Mouse (Mus musculus) frontal cortex, adult (tissue): Measurements from ENCODE around the gene Prkn.
A peak's percentile ranks its signal among the peaks of the same experiment; 100 is the strongest.

Experiments
- ATAC-seq: cut with Nextera tagmentation; 2 replicates; pipeline ENCODE4 v1.9.2; 2017; ENCODE audit warnings: mild to moderate bottlenecking, moderate library complexity, mixed read lengths; ENCODE audit not compliant: low TSS enrichment

Gene Prkn

GRCm38 (mm10) chr17:11270179-11270578 is 430.0 kb downstream of the Prkn start:
- ATAC-seq: peak; percentile 88

DNA sequence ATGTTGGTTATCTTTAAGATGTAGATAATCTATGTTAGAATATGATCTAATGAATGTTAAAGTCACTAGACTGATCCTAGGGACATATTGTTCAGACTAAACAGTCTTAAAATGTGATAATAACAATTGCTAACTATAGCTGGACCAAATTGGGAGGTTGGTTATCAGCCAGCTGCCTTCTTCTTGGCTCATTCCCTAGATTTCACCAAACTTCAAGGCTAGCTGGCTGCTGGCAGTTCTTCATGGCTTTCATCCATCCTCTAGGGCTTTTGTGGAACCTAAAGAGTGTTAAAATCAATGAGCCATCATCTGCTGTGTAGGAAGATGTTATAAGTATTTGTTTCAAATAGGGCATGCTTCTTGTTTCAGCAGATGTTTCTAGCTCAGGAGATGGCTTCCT is 431.7 kb downstream of the Prkn start:
- 0 out of 2 replicates have a peak, but pooled peaks have one; percentile 8 for ATAC-seq

DNA sequence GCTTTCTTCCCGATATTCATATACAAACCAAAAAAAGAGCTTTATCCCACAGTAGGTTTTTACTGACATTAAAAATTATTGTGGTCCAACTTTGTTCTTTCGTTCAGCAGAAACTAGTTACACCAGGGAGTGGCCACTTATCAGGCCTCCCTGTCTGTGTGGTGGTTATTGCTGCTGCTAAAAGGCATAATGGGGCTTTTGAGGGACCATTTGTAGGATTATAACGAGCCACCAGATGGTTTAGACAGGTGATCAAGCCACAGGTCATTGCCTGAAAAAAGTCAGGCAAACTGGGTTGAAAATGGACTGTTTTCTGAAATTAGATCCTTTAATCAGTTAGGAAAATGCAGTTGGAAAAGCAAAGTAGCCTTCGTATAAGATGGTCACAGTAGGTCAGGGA is 444.1 kb downstream of the Prkn start:
- no peak for ATAC-seq

GRCm38 (mm10) chr17:11290183-11290582 is 450.0 kb downstream of the Prkn start:
- no peak for ATAC-seq

DNA sequence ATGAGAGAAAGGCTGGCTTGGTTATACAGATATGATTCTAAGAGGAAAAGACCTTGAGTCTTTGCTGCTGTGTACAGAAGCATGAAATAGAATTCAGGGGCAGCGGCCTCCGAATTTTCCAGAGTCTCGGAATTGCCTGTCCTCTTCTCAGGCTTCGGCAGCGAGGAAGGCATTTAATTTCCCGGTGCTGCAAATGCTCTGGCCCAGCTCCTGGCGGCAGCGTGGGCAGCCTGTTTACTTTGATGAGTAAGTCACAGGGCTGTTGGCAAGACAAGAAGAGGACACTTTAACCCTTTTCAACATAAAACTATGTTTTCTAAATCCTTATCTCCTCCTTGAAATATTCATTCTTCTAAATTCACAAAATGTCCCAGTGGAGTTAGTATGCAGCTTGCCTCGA is 462.9 kb downstream of the Prkn start:
- ATAC-seq: peak; percentile 86

GRCm38 (mm10) chr17:11309843-11310242 is 469.7 kb downstream of the Prkn start:
- ATAC-seq: no peak

GRCm38 (mm10) chr17:11314163-11314562 is 474.0 kb downstream of the Prkn start:
- ATAC-seq: no peak

- no peak for ATAC-seq
These were observed 475.5 kb downstream of the Prkn start for GRCm38 (mm10) chr17:11315675-11316074.

DNA sequence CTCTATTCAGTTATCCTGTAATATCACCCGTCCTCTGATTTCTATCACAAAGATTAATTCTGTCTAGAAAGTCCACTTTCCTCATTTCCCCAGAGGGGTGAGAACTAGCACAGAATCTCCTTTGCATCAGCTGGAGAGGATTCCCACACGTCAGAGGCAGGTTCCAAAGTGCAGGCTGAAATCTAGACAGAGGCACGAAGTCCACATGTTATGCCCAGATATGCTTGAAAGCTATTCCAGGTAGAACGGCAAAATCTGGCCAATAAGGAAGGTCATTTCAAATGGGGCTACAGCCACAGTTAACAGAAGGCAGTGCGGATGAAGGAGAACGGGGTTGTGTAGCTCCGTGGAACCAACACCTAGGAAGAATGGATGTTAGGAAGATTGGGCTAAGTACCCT is 478.8 kb downstream of the Prkn start:
- no peak for ATAC-seq

GRCm38 (mm10) chr17:11319666-11320360 is 479.6 kb downstream of the Prkn start:
- no peak for ATAC-seq

- ATAC-seq: no peak; the same call in 1 of the 2 replicates
These were observed 491.9 kb downstream of the Prkn start for GRCm38 (mm10) chr17:11332081-11332480.

DNA sequence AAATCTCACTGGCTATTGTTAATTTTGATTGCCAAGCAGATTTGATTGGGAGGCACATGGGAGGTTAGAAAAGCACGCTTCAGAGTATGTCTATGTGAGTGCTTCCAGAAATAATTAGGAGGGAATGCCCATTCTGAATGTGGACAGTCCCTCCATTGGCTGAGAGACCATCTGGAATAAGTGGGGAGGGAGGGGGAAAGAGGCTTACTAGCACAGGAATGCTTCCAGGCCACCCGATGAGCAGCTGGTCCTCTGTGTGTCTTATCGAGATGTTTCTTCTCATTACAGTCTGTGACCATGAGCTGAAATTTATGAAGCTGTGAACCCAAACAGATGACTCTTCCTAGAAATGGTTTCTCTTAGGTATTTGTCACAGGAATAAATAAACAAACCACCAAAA is 493.6 kb downstream of the Prkn start:
- no peak for ATAC-seq

DNA sequence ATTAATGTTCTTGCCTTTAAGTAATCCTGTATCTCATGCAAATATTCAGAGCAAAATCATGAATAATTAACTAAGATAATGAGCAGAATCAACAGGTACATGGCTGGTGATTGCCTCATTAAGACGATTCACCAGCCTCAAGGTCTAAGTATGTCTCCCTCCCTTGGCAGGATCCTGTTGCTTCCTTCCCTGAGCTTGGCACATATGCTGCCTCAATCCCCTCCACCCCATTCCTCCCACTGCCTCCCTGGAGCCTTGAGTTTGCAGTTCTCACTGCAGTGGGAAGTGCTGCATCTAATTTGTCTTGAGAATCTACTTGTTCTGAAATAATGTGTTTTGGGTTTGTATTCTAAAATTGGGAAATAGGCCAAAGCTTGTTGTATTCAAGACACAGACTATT is 496.0 kb downstream of the Prkn start:
- ATAC-seq: peak; percentile 82

DNA sequence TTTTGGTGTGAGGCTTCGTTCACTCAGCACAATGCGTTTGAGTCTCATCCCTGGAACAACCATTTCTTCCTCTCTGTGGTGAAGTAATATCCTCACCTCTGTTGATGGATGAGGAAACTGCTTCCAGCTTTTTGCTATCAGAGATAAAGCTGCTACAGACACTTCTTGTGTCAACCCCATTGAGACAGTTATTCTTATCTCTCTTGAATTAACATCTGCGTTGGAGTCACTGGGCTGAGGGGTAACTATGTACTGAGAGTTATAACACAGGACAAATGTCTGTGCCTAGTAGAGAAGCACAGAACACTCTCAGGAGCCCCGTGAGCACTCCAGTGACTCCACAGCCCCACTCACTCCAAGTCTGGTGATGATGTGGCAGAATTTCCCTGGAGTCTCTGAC is 500.2 kb downstream of the Prkn start:
- no peak for ATAC-seq

DNA sequence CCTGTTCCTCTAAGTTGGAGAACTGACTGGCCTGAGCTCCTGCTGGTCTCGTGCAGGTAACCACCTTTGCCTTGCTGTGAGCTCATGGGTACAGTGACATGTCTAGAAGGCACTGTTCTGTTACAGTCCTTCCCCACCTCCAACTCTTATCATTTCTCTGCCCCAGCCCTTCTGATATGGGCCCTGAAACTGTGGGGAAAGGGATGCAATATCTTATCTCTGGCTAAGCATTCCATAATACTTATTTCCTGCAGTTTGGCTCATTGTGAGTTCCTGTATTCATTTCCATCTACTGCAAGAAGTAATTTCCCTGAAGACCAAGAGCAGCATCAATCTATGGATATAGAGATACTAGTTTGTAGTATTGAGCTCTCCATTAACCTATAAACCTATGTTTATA is 506.1 kb downstream of the Prkn start:
- no peak for ATAC-seq

DNA sequence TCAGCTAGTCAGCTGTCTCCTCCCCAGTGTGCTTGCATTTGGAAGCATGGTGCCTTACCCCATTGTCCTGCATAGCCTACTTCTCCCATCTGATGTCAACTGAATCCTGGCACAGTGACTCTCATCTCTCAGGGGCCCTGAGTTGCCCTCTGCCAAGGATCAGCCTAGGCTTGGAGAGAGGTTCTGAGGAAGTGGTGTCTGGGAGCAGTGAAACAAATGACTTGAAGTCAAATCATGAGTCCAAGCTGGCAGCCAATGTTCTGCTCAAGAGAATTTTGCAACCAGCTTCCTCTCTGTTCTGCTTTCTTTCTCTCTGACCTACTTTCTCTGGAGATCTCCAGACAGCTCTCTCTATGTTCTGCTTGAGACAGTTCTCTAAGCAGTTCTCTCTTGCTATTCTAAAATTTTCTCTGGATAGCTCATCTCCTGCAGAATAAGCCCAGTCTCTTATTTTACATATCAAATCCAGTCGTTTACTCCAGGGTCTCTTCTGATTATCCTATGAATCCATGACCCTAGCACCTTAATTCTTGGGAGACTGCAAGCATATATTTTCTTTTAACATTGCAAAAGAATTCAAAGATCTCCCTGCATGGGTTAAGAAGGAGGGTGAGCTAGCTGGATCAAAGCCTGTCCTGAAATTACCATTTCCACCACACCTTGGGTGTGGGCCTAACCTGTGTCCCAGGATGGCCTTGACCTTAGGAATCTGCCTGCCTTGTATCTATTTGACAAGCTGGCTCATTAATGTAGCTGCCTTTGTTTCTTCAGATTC is 512.8 kb downstream of the Prkn start:
- ATAC-seq: peak; percentile 82

DNA sequence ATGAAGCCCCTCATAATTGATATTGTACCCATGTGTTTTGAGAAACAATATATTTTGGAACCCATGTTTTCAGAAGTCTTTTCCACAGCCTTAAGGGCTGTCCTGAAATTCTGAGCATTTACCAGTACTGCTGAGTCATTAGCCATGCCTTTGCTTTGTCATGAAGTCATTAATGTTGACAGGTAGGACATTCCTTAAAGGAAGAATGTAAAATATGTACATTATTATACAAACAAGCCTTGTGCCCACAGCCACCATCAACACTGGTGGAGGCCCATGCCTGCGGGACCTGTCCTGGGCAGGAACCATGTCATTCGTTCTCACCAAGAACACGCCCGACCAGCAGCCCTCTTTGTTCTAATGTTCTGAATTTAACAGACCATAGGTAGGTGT is 513.4 kb downstream of the Prkn start:
- no peak for ATAC-seq

DNA sequence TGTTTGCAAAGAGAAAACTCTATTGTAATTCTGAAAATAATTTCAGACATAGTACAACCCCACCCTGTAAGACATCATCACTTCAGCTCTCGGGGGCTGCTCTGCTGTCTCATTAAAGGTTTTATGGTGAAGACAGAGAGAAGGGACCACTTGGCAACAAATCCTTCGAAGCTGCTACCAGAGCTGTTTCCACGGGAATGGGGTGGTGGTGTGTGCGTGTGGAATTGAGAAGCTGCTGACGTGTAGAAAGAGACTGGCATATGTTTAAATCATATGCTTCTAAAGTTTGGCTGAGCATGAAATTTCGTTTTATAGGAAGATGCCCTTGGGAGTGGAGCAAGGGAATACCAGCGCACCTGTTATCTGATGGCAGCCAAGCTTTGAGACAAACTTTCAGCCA is 514.2 kb downstream of the Prkn start:
- ATAC-seq: no peak

DNA sequence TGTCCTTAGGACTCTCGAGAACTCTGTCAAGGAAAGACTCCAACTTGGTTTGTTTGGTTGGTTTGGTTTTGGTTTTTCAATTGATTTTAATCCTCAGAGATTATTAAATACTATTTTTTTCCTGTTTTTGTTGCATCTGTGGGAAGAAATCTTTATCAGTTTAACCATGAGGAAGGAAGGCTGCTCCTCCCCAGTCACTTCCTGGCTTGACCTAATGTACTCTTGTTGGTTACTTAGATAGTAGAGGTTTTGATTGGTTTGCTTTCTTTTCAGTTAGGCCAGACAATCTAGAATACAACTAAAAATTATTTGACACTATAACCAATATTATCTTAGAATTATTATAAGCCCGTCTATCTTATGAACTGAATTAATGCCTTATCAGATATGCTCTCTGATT is 535.3 kb downstream of the Prkn start:
- no peak for ATAC-seq

DNA sequence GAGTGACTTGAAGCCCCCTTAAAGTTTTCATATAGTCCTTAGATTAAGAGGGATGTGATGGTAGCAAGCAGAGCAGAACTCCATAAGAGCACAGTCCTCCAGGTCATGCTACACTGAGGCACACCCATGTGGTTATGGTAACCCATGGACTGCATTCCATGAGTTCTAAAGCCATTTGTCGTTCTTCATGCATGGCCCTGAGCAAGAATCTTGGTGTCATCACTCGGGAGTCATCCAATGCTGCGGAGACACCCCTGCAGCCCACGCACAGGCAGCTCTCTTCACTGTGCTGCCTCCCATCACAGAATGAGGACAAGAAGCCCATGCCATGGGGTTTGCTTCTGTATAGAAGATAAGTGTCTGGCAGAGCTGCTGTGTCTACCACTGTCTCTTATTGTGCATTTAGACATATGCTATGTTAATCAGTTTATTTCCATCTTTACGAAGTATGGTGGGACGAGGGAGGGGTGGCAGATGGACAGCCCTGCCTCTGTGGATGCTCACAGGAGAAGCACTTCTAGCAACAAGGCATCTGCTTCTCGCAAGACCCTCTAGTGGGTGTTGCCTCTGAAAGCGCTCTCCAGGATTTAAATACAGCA is 543.3 kb downstream of the Prkn start:
- peak; percentile 67 for ATAC-seq

GRCm38 (mm10) chr17:11385246-11385645 is 545.1 kb downstream of the Prkn start:
- peak; percentile 94 for ATAC-seq

GRCm38 (mm10) chr17:11392622-11393294 is 552.6 kb downstream of the Prkn start:
- no peak for ATAC-seq
